Mouse (Mus musculus): Measurements from ENCODE around the gene Dbn1. TPM values are rescaled to one million over a fixed set of nuclear protein-coding genes. Genes with fewer than 3 reads are reported as not detected.

Gene Dbn1
- polyA plus RNA-seq, 1 experiment = 20.6 TPM

DNA sequence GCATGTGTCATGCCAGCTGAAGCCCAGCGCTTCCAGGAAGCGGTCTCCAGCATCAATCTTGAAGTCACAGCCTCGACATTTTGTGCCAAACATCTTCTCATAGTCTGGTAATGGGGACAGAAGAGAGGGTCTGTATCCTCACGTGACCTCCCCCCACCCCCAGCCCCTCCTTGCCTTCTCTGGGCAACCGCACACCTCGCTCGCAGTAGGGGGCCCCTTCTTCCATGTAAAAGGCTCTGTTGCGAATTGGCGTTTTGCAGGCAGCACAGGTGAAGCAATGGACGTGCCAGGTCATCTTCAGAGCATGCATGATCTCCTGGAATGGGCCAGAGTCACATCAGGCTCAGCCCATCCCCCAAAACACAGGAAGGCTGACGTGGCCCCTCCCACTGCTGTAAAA, 11.0 kb upstream of the Dbn1 start:
- DNase-seq = no peak
- 77% methylated on average over 11 of the region's 11 CpGs for WGBS

DNA sequence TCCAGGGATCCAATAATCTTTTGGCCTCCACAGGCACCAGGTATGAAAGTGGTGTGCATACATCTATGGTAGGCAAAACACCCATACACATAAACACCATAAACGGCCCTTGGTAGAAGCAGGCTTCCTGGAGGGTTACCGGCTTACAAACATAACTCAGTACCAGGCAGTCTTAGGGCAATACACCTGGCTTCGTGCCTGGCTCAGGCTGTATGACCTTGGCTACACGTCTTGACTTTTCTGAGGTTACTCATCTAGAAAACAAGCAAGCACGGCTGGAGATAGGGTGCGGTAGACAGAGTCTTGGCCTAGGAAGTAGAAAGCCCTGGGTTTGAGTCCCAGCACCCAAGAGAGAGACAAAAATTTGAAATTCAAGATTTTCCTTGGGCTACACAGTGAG, 8.8 kb upstream of the Dbn1 start:
- DNase-seq = no peak
- TF ChIP-seq POLR2A (IDR thresholded peaks at IDR 0.05; ENCODE audit: borderline replicate concordance, extremely low read depth, low read depth, low read length) (no peak), CTCF (IDR thresholded peaks at IDR 0.05; ENCODE audit: insufficient read depth, low read length) (no peak)
- H3K4me1 ChIP-seq (ENCODE audit: control insufficient read depth, insufficient read depth, low read length) = no peaks in the 10 kb centered on the region
- no peak overlapping the region for H3K4me3 ChIP-seq (replicated peaks; ENCODE audit: extremely low read depth, low read depth, low read length)
- WGBS = 68% methylated on average over 6 of the region's 6 CpGs

More for the DNA sequence above, 11.0 kb upstream of the Dbn1 start:
- no peak overlapping the region for H3K4me3 ChIP-seq (replicated peaks; ENCODE audit: extremely low read depth, low read depth, low read length)
- no peaks in the 10 kb centered on the region for H3K4me1 ChIP-seq (ENCODE audit: control insufficient read depth, insufficient read depth, low read length)
- TF ChIP-seq CTCF (IDR thresholded peaks at IDR 0.05; ENCODE audit: insufficient read depth, low read length) = no peak
- TF ChIP-seq POLR2A (IDR thresholded peaks at IDR 0.05; ENCODE audit: borderline replicate concordance, extremely low read depth, low read depth, low read length) = no peak

DNA sequence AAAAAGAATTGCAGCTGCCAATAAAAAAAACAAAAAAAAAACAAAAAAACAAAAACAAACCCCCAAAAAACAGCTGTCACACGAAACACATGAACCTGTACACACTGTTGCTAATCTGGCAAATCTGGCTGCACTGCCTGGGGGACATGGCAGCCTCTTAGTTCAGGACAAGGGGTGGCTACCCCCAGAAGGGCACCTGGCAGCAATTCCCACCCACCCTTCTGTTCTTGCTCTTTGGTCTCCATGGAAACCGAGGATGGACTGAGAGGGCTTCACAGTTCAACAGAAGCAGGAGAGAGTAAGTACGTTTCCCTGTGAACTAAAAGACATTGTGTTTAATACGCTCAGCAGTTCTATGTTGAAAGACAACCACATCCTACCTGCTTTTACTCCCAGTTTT, 7.8 kb upstream of the Dbn1 start:
- Histone ChIP-seq H3K4me1 (ENCODE audit: control insufficient read depth, insufficient read depth, low read length) (no peaks in the 10 kb centered on the region), H3K4me3 (replicated peaks; ENCODE audit: extremely low read depth, low read depth, low read length) (no peak overlapping the region)
- DNase-seq = no peak
- 54% methylated on average over 4 of the region's 4 CpGs for WGBS
- TF ChIP-seq CTCF (IDR thresholded peaks at IDR 0.05; ENCODE audit: insufficient read depth, low read length) (no peak), POLR2A (IDR thresholded peaks at IDR 0.05; ENCODE audit: borderline replicate concordance, extremely low read depth, low read depth, low read length) (no peak)

DNA sequence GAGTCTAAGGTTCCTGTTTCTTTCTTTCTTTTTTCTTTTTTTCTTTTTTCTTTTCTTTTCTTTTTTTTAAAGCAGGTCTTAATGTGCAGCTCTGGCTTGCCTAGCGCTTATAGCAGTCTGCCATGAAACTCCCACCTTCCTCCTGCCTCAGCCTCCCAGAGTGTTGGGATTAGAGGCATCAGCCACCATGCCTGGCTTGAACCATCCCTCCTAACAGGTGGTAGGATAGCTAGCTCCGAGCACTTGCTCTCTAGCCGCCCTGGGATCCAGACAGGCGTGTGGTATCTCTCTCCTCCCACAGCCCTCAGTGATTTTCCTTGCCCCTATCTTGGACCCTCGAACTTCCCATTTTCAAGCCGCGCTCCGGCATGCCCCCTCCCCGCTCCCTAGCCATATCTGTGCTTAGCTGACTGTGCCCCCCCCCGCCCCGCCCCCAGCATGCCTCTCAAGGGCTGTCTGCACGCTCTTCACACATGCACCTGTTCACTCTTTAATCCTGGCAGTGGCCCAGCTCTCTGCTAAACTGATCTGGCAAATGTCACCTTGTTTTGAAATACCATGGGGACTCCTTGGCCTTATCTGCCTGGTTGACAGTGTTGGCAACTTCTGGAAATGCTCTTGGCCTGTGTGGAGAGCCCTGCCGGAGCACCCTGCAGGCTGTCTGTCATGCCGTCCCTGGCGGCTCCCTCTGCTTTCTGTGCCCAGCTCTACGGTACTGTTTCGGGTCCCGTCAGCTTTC, 7.1 kb upstream of the Dbn1 start:
- 28% methylated on average over 18 of the region's 18 CpGs for WGBS
- Histone ChIP-seq H3K4me3 (replicated peaks; ENCODE audit: extremely low read depth, low read depth, low read length) (no peak overlapping the region), H3K4me1 (ENCODE audit: control insufficient read depth, insufficient read depth, low read length) (no peaks in the 10 kb centered on the region)
- peak; percentile 31 for DNase-seq
- TF ChIP-seq POLR2A (IDR thresholded peaks at IDR 0.05; ENCODE audit: borderline replicate concordance, extremely low read depth, low read depth, low read length) = no peak
- no peak for TF ChIP-seq CTCF (IDR thresholded peaks at IDR 0.05; ENCODE audit: insufficient read depth, low read length)

DNA sequence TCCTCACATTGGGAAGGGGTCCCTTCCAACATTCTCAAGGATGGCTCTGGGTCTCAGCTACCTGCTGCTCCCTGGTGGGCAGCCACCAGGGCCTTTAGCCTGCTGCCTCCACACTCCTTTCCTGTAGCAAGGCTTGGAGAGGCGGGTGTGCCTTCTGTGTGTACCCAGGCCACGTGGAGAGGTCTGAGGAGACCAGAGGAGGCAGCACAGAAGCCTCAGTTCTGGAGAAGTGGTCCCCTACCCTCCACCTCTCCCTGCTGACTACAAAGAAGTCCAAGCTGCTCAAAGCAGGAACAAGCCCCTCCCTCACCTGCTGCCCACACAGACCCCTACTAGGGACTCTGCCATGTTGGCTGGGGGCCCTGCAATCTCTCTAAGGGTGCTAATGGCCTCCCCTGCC, 6.3 kb upstream of the Dbn1 start:
- 9% methylated on average over 2 of the region's 2 CpGs for WGBS
- no peak for DNase-seq
- Histone ChIP-seq H3K4me3 (replicated peaks; ENCODE audit: extremely low read depth, low read depth, low read length) (no peak overlapping the region), H3K4me1 (ENCODE audit: control insufficient read depth, insufficient read depth, low read length) (no peaks in the 10 kb centered on the region)
- no peak for TF ChIP-seq POLR2A (IDR thresholded peaks at IDR 0.05; ENCODE audit: borderline replicate concordance, extremely low read depth, low read depth, low read length)
- no peak for TF ChIP-seq CTCF (IDR thresholded peaks at IDR 0.05; ENCODE audit: insufficient read depth, low read length)

DNA sequence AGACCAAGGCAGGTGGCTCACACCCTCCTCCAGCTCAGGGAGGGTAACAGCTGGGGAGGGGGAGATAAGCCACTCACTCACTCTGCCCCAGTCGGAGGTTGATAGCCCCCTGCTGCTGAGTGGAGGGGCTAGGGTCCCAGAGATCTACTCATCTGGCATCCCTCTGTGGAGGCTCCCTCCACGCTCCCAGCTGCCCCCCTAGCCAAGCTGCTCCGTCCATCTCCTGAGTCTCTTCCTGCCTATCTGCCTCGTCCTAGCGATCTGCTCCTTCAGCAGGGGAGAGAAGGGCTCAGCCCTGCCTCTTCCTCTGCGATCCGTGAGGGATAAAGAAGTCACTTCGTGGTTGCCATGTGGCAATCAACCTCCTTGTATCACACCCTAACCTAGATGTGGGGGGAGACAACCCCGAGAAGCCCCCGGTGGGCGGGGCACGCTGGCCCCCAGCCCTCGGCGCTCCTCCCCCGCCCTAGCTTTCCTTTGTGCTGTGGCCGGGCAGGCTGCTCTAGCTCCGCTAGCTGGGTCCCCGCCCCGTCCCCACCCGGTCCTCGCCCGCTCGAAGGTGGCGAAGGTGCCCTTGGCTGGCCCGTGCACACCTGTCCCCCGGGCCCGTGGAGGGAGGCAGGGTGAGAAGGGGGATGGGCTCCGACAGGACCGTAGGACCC, 864 bp downstream of the Dbn1 start:
- DNase-seq = no peak
- peak overlapping the region; percentile 70 for H3K4me3 ChIP-seq (replicated peaks; ENCODE audit: extremely low read depth, low read depth, low read length)
- TF ChIP-seq CTCF (IDR thresholded peaks at IDR 0.05; ENCODE audit: insufficient read depth, low read length) (no peak), POLR2A (IDR thresholded peaks at IDR 0.05; ENCODE audit: borderline replicate concordance, extremely low read depth, low read depth, low read length) (no peak)
- 2% methylated on average over 29 of the region's 29 CpGs for WGBS
- peaks cover 7% of the 10 kb centered on the region for H3K4me1 ChIP-seq (ENCODE audit: control insufficient read depth, insufficient read depth, low read length)

DNA sequence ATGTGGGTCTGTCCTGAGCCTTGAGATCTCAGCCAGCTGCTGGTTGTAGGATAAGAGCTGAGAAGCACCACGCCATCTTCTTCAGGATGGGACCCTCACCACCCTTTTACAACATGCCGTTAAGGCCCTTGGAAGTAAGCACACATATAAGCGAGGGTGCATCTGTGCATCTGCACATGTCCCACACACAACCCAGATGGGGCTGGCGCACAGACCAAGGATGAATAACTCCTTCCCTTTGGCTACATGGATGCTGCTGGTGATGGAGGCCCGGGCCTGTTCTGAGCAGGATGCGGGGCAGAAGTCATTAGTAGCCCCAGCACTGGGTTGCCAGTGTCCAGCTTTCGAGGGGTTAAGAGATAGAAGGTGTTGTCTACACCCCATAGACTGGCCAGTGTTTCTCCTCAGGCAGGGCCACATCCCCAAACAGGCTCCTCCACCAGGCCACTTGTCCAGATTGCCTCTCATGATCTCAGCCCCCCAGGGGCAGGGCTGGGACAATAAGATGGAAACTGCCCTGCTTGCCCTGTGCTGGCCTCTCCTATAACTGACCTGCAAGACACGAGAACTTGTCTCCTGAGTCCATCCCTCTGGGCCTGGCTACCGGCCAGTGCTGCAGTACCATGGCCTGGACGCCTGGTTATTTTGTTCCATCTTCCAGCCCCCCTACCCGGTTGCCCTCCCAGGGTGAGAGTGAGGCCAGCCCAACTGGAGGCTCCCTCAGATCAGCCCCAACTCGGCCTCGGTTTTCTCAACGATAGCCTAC, 1.7 kb downstream of the Dbn1 start:
- no peak for DNase-seq
- TF ChIP-seq POLR2A (IDR thresholded peaks at IDR 0.05; ENCODE audit: borderline replicate concordance, extremely low read depth, low read depth, low read length) (no peak), CTCF (IDR thresholded peaks at IDR 0.05; ENCODE audit: insufficient read depth, low read length) (no peak)
- 51% methylated on average over 14 of the region's 14 CpGs for WGBS
- peaks cover 7% of the 10 kb centered on the region for H3K4me1 ChIP-seq (ENCODE audit: control insufficient read depth, insufficient read depth, low read length)
- H3K4me3 ChIP-seq (replicated peaks; ENCODE audit: extremely low read depth, low read depth, low read length) = no peak overlapping the region

DNA sequence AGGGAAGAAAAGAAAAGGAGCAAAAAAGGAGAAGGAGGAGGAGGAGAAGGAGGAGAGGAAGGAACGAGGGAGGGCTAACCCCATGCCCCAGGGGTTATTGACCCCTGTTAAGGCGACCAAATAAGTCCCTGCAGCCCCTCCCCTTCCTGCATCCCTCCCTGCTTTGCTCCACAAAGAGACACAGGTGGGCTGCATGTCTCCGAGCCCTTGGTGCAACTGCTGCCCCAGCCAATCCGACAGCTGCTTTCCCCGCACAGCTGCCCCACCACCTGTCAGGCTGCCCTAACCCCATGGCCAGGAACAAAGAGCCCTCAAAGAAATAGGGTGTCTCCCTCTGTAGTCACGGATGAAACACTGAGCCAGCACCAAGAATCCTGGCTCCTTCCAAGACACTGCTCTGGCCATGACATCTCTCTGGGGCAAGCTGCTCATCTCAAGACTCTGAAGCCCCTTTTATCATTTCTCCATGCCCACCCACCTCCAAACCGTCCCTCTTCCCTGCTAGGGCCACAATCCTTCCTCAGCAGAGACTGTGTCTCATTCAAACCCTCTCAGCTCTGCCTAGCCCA, 3.3 kb downstream of the Dbn1 start:
- WGBS = 64% methylated on average over 7 of the region's 7 CpGs
- no peak overlapping the region for H3K4me3 ChIP-seq (replicated peaks; ENCODE audit: extremely low read depth, low read depth, low read length)
- peaks cover 7% of the 10 kb centered on the region for H3K4me1 ChIP-seq (ENCODE audit: control insufficient read depth, insufficient read depth, low read length)
- TF ChIP-seq CTCF (IDR thresholded peaks at IDR 0.05; ENCODE audit: insufficient read depth, low read length) (no peak), POLR2A (IDR thresholded peaks at IDR 0.05; ENCODE audit: borderline replicate concordance, extremely low read depth, low read depth, low read length) (no peak)
- no peak for DNase-seq

DNA sequence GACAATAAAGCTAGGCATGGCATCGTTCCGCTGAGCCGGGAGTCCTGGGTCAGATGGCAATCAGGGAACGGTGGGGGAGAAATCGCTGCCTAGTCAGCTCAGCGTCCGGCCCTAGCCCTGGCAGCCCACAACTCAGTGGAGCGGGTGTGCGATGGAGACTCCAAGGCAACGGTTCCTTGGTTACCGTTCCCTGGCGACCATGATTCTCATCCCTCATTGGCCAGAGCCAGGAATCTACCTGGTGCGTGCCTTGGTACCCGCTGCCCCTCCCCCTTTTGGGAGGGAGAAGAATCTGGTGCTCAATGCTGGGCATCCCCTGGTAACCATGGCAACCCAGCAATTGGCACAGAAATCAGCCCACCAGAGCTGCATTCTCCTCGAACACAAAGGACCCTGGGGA, 4.3 kb downstream of the Dbn1 start:
- WGBS = 41% methylated on average over 15 of the region's 15 CpGs
- Histone ChIP-seq H3K4me3 (replicated peaks; ENCODE audit: extremely low read depth, low read depth, low read length) (no peak overlapping the region), H3K4me1 (ENCODE audit: control insufficient read depth, insufficient read depth, low read length) (peaks cover 11% of the 10 kb centered on the region)
- DNase-seq = no peak
- TF ChIP-seq CTCF (IDR thresholded peaks at IDR 0.05; ENCODE audit: insufficient read depth, low read length) = no peak
- TF ChIP-seq POLR2A (IDR thresholded peaks at IDR 0.05; ENCODE audit: borderline replicate concordance, extremely low read depth, low read depth, low read length) = no peak

All from lung, adult 2 months (tissue).